Mouse (Mus musculus) forebrain, embryonic 12.5 days (tissue): ENCODE data around the gene Tigd2. TPM values are rescaled to one million over a fixed set of nuclear protein-coding genes. Genes with fewer than 3 reads are reported as not detected.

Experiments
- polyA plus RNA-seq: library from polyadenylated mRNA; unstranded; fragments of >200 nt; fragmentation: Nextera tagmentation; extraction: Ambion mirVana; gene quantifications from 2 replicates; pipeline ENCODE4 v1.2.1, GENCODE M21; 2016

Gene Tigd2
- polyA plus RNA-seq, 1 experiment from 2014 or later: 9.7 TPM

Other genes starting within 250 kb of the Tigd2 start
- 3.9 and 4.9 TPM in 2 replicates for gene Fam13a, start 184.3 kb upstream of the Tigd2 start, polyA plus RNA-seq
- gene Gprin3, start 217.4 kb downstream of the Tigd2 start, polyA plus RNA-seq: 0.42 and 0.52 TPM in 2 replicates